Mouse (Mus musculus) hindbrain, embryonic 16.5 days (tissue): ENCODE measurements at regions not wholly inside any gene's neighbourhood (a gene's known extent, or its start where the extent isn't known, plus 50 kb on each side); places are given as distances from the start of the nearest gene placed in this dataset.

Experiments used
- ATAC-seq: fragments of 200-750 bp; cut with Nextera tagmentation; 2 replicates; pipeline ENCODE4 v1.8.0; 2017; ENCODE audit warnings: moderate TSS enrichment, moderate library complexity
- H3K27ac ChIP-seq: fragments of 300-500 bp; sonication (generic); 2 replicates; pipeline ENCODE4 v1.5.1; 2014; ENCODE audit warnings: low read depth, mild to moderate bottlenecking, control low read depth, low read length, moderate library complexity
- H3K27me3 ChIP-seq: fragments of 300-500 bp; sonication (generic); replicated peaks from 2 replicates; pipeline ENCODE4 v1.6.1; 2014; ENCODE audit warnings: low read length; ENCODE audit not compliant: control insufficient read depth, insufficient read depth
- H3K36me3 ChIP-seq: fragments of 300-500 bp; sonication (generic); 2 replicates; pipeline ENCODE4 v1.6.1; 2014; ENCODE audit warnings: mild to moderate bottlenecking, low read length, moderate library complexity, mixed read lengths; ENCODE audit not compliant: control insufficient read depth, insufficient read depth
- H3K4me1 ChIP-seq: fragments of 300-500 bp; sonication (generic); 2 replicates; pipeline ENCODE4 v1.6.1; 2014; ENCODE audit warnings: low read depth, low read length; ENCODE audit not compliant: control insufficient read depth, insufficient read depth
- H3K4me2 ChIP-seq: fragments of 300-500 bp; sonication (generic); 2 replicates; pipeline ENCODE4 v1.6.1; 2014; ENCODE audit warnings: mild to moderate bottlenecking, low read length, control low read depth, moderate library complexity
- H3K4me3 ChIP-seq: fragments of 300-500 bp; sonication (generic); 2 replicates; pipeline ENCODE4 v1.5.1; 2014; ENCODE audit warnings: mild to moderate bottlenecking, low read length, control low read depth, moderate library complexity
- H3K9ac ChIP-seq: fragments of 300-500 bp; sonication (generic); 2 replicates; pipeline ENCODE4 v1.6.1; 2014; ENCODE audit warnings: low read depth, mild to moderate bottlenecking, control low read depth, low read length, moderate library complexity
- H3K9me3 ChIP-seq: fragments of 300-500 bp; sonication (generic); 2 replicates; pipeline ENCODE4 v1.6.1; 2014; ENCODE audit warnings: mild to moderate bottlenecking, low read length, moderate library complexity; ENCODE audit not compliant: control insufficient read depth
- WGBS: fragments of 180-500 bp; shearing (Covaris S2); extraction: QIAGEN DNeasy Blood & Tissue Kit; methylation state at CpG from one replicate; pipeline ENCODE4 v1.1.7; 2014; 5-methylcytosine and 5-hydroxymethylcytosine counted together

GRCm38 (mm10) chr5:43055111-43055710, 177.8 kb upstream of the Cpeb2 start:
- ATAC-seq: no peak
- Histone ChIP-seq H3K27me3 (no peaks in the 10 kb centered on the region), H3K36me3 (no peaks in the 10 kb centered on the region), H3K4me1 (no peaks in the 10 kb centered on the region), H3K9me3 (no peaks in the 10 kb centered on the region), H3K4me3 (no peak overlapping the region), H3K4me2 (no peak overlapping the region), H3K27ac (no peak overlapping the region), H3K9ac (no peak overlapping the region)
- 51% methylated on average over 4 of the region's 4 CpGs for WGBS

GRCm38 (mm10) chr5:43056486-43056885, 176.5 kb upstream of the Cpeb2 start:
- Histone ChIP-seq H3K4me3 (no peak overlapping the region), H3K4me1 (no peaks in the 10 kb centered on the region), H3K9ac (no peak overlapping the region), H3K36me3 (no peaks in the 10 kb centered on the region), H3K9me3 (no peaks in the 10 kb centered on the region), H3K4me2 (no peak overlapping the region), H3K27me3 (no peaks in the 10 kb centered on the region), H3K27ac (no peak overlapping the region)
- no peak for ATAC-seq
- WGBS: 81% methylated on average over 2 of the region's 2 CpGs

GRCm38 (mm10) chr5:43061243-43061642, 171.7 kb upstream of the Cpeb2 start:
- no peak overlapping the region for H3K27ac ChIP-seq
- H3K9ac ChIP-seq: no peak overlapping the region
- H3K4me1 ChIP-seq: no peaks in the 10 kb centered on the region
- H3K4me3 ChIP-seq: no peak overlapping the region
- H3K36me3 ChIP-seq: no peaks in the 10 kb centered on the region
- 87% methylated on average over 2 of the region's 2 CpGs for WGBS
- H3K27me3 ChIP-seq: no peaks in the 10 kb centered on the region
- H3K9me3 ChIP-seq: no peaks in the 10 kb centered on the region
- no peak for ATAC-seq
- no peak overlapping the region for H3K4me2 ChIP-seq

- H3K27me3 ChIP-seq: no peaks in the 10 kb centered on the region
- no peaks in the 10 kb centered on the region for H3K4me1 ChIP-seq
- no peaks in the 10 kb centered on the region for H3K36me3 ChIP-seq
- H3K27ac ChIP-seq: no peak overlapping the region
- no peak overlapping the region for H3K9ac ChIP-seq
- ATAC-seq: no peak
- H3K9me3 ChIP-seq: no peaks in the 10 kb centered on the region
- whole genome bisulfite sequencing: 82% methylated on average over 1 of the region's 1 CpGs
- H3K4me3 ChIP-seq: no peak overlapping the region
- H3K4me2 ChIP-seq: no peak overlapping the region
Measured at GRCm38 (mm10) chr5:43061797-43062391, 171.1 kb upstream of the Cpeb2 start.

GRCm38 (mm10) chr5:43062499-43062898, 170.5 kb upstream of the Cpeb2 start:
- 79% methylated on average over 1 of the region's 1 CpGs for WGBS
- no peaks in the 10 kb centered on the region for H3K4me1 ChIP-seq
- no peak overlapping the region for H3K9ac ChIP-seq
- no peaks in the 10 kb centered on the region for H3K36me3 ChIP-seq
- no peak overlapping the region for H3K4me3 ChIP-seq
- H3K9me3 ChIP-seq: no peaks in the 10 kb centered on the region
- no peak for ATAC-seq
- no peaks in the 10 kb centered on the region for H3K27me3 ChIP-seq
- no peak overlapping the region for H3K4me2 ChIP-seq
- no peak overlapping the region for H3K27ac ChIP-seq

GRCm38 (mm10) chr5:43063386-43063785, 169.6 kb upstream of the Cpeb2 start:
- no peaks in the 10 kb centered on the region for H3K4me1 ChIP-seq
- 80% methylated on average over 8 of the region's 8 CpGs for WGBS
- ATAC-seq: no peak
- no peaks in the 10 kb centered on the region for H3K9me3 ChIP-seq
- no peaks in the 10 kb centered on the region for H3K36me3 ChIP-seq
- no peak overlapping the region for H3K4me2 ChIP-seq
- H3K27ac ChIP-seq: no peak overlapping the region
- H3K4me3 ChIP-seq: no peak overlapping the region
- H3K27me3 ChIP-seq: no peaks in the 10 kb centered on the region
- no peak overlapping the region for H3K9ac ChIP-seq

- Histone ChIP-seq H3K36me3 (no peaks in the 10 kb centered on the region), H3K4me1 (no peaks in the 10 kb centered on the region), H3K27me3 (no peaks in the 10 kb centered on the region), H3K4me2 (no peak overlapping the region), H3K27ac (no peak overlapping the region), H3K9ac (no peak overlapping the region), H3K9me3 (no peaks in the 10 kb centered on the region), H3K4me3 (no peak overlapping the region)
- ATAC-seq: no peak
- 84% methylated on average over 3 of the region's 3 CpGs for WGBS
Measured at GRCm38 (mm10) chr5:43071541-43071940, 161.4 kb upstream of the Cpeb2 start.

- ATAC-seq: no peak
- Histone ChIP-seq H3K27me3 (no peaks in the 10 kb centered on the region), H3K36me3 (no peaks in the 10 kb centered on the region), H3K9ac (no peak overlapping the region), H3K4me2 (no peak overlapping the region), H3K4me3 (no peak overlapping the region), H3K9me3 (no peaks in the 10 kb centered on the region), H3K27ac (no peak overlapping the region), H3K4me1 (no peaks in the 10 kb centered on the region)
- WGBS: 94% methylated on average over 2 of the region's 2 CpGs
Measured at GRCm38 (mm10) chr5:43072340-43072739, 160.6 kb upstream of the Cpeb2 start.

GRCm38 (mm10) chr5:43074536-43074935, 158.4 kb upstream of the Cpeb2 start:
- Histone ChIP-seq H3K9me3 (no peaks in the 10 kb centered on the region), H3K4me1 (no peaks in the 10 kb centered on the region), H3K4me3 (no peak overlapping the region), H3K27ac (no peak overlapping the region), H3K36me3 (no peaks in the 10 kb centered on the region), H3K4me2 (no peak overlapping the region), H3K27me3 (no peaks in the 10 kb centered on the region), H3K9ac (no peak overlapping the region)
- 90% methylated on average over 3 of the region's 3 CpGs for WGBS
- no peak for ATAC-seq
